Mouse (Mus musculus) small intestine, adult 2 months (tissue): ENCODE results near the gene Nlrc3. TPM values are rescaled to one million over a fixed set of nuclear protein-coding genes. Genes with fewer than 3 reads are reported as not detected.
A peak's percentile ranks its signal among the peaks of the same experiment; 100 is the strongest.

Experiments used
- H3K27ac ChIP-seq: fragments of 200-500 bp; 2 replicates; pipeline ENCODE4 v1.5.1; 2012; ENCODE audit warnings: low read depth, low read length, control low read depth, inconsistent platforms; ENCODE audit not compliant: insufficient read depth
- H3K27me3 ChIP-seq: fragments of 200-500 bp; 2 replicates; pipeline ENCODE4 v1.6.1; 2012; ENCODE audit warnings: mild to moderate bottlenecking, moderate library complexity, low read length, inconsistent platforms; ENCODE audit not compliant: control insufficient read depth, insufficient read depth
- H3K36me3 ChIP-seq: fragments of 200-500 bp; 2 replicates; pipeline ENCODE4 v1.6.1; 2012; ENCODE audit warnings: mild to moderate bottlenecking, low read length, control low read depth, inconsistent platforms; ENCODE audit not compliant: control insufficient read depth, insufficient read depth
- H3K4me1 ChIP-seq: fragments of 200-500 bp; 2 replicates; pipeline ENCODE4 v1.6.1; 2012; ENCODE audit warnings: low read length, inconsistent platforms, mixed read lengths; ENCODE audit not compliant: control insufficient read depth, insufficient read depth, insufficient read length
- H3K4me3 ChIP-seq: fragments of 200-500 bp; 2 replicates; pipeline ENCODE4 v1.5.1; 2012; ENCODE audit warnings: low read depth, mild to moderate bottlenecking, control low read depth, inconsistent platforms, low read length, moderate library complexity
- CTCF ChIP-seq: fragments of 200-500 bp; IDR thresholded peaks from 2 replicates; pipeline ENCODE4 v1.5.1; 2012; ENCODE audit warnings: low read depth, mild to moderate bottlenecking, control low read depth, inconsistent platforms, low read length, moderate library complexity, mixed read lengths; ENCODE audit not compliant: insufficient replicate concordance, insufficient read length; ENCODE audit errors: extremely low read depth
- POLR2A ChIP-seq: fragments of 200-500 bp; IDR thresholded peaks from 2 replicates; pipeline ENCODE4 v1.6.1; 2012; ENCODE audit warnings: low read depth, mild to moderate bottlenecking, control low read depth, inconsistent platforms, low read length, moderate library complexity
- WGBS: fragments of 180-500 bp; shearing (Covaris S2); methylation state at CpG from one replicate; pipeline ENCODE4 v1.1.7; 2018; 5-methylcytosine and 5-hydroxymethylcytosine counted together
- polyA plus RNA-seq: library from polyadenylated mRNA; depleted of rRNA; stranded (reverse); fragments of >200 nt; gene quantifications from 2 replicates; pipeline ENCODE4 v1.2.3, GENCODE M21; 2012

The Nlrc3 gene
- polyA plus RNA-seq, 1 experiment = 9.9 TPM

DNA sequence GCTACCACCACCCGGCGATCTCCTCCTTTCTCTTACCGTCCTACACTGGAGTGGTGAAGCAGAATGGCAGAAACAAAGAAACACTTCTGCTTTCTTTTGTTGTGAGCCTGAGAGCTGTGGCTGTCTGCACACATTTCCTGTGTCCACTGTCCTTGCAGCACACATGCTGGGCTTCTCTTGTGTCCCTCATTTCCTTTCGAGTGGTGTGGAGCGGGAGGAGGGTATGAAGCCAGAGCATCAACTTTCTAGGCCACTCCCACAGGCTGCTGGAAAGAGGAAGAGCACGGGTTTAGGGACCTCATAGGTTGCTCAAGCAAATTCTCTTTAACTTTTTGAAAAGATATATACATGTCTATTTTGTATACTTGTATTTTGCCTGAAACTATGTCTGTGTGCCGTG lies 47.3 kb downstream of the Nlrc3 start:
- TF ChIP-seq CTCF (no peak), POLR2A (no peak)
- Histone ChIP-seq H3K27me3 (no peaks in the 10 kb centered on the region), H3K4me3 (no peak overlapping the region), H3K36me3 (peaks cover 27% of the 10 kb centered on the region), H3K4me1 (no peaks in the 10 kb centered on the region), H3K27ac (no peak overlapping the region)
- WGBS = 78% methylated on average over 7 of the region's 7 CpGs

- Histone ChIP-seq H3K27ac (no peak overlapping the region), H3K27me3 (no peaks in the 10 kb centered on the region), H3K36me3 (peaks cover 27% of the 10 kb centered on the region), H3K4me3 (no peak overlapping the region), H3K4me1 (no peaks in the 10 kb centered on the region)
- WGBS = 22% methylated on average over 1 of the region's 1 CpGs
- TF ChIP-seq CTCF (no peak), POLR2A (no peak)
Observed at GRCm38 (mm10) chr16:3928582-3928981, 47.9 kb downstream of the Nlrc3 start.

DNA sequence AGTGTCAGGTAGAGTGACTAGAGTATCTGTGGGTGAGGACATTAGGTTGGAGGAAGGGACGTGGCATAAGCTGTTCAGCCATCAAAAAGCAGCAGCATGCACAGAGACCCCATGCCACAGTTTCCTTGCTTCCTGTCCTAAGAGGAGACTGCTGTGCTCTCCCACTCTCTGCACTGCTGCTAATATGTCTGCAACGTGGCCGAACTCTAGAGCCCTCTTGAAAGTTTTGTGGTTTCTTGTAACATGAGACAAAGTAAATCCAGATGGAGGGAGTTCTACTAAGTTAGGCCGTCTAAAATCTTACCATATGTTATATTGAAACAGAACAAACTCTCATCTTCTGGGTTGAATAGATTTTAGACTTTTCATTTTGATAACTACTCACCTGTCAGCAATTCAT lies 52.5 kb downstream of the Nlrc3 start:
- H3K27me3 ChIP-seq = no peaks in the 10 kb centered on the region
- 87% methylated on average over 4 of the region's 4 CpGs for WGBS
- no peaks in the 10 kb centered on the region for H3K4me1 ChIP-seq
- H3K27ac ChIP-seq = no peak overlapping the region
- no peak overlapping the region for H3K4me3 ChIP-seq
- peaks cover 45% of the 10 kb centered on the region for H3K36me3 ChIP-seq
- TF ChIP-seq CTCF (no peak), POLR2A (no peak)

DNA sequence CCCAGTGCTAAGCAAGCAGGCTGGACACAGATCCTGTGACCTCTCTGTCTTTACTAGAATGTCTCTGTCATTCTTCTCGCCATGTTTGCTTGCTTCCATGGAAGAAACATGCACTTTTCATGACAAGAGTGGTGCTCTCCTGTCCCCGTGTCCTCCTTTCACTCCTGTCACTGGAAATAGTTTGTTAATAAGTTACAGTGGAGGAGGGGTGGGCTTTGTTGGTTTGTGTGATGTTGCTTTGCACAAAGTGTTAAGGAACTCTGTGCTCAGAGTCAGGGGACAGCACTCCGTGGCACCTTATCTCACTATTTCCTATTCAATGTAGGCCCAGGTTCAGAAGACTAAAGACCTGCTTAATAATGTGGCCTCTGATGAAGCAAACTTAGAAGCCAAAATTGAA lies 52.9 kb downstream of the Nlrc3 start:
- TF ChIP-seq POLR2A (no peak), CTCF (no peak)
- 90% methylated on average over 3 of the region's 3 CpGs for WGBS
- H3K36me3 ChIP-seq = peaks cover 46% of the 10 kb centered on the region

GRCm38 (mm10) chr16:3920756-3921155 lies 55.7 kb downstream of the Nlrc3 start:
- H3K27ac ChIP-seq = no peak overlapping the region
- 92% methylated on average over 2 of the region's 2 CpGs for WGBS
- H3K4me3 ChIP-seq = no peak overlapping the region
- H3K4me1 ChIP-seq = no peaks in the 10 kb centered on the region
- TF ChIP-seq CTCF (no peak), POLR2A (no peak)
- no peaks in the 10 kb centered on the region for H3K27me3 ChIP-seq
- H3K36me3 ChIP-seq = peaks cover 42% of the 10 kb centered on the region

More for the DNA sequence above, 52.9 kb downstream of the Nlrc3 start:
- Histone ChIP-seq H3K27ac (no peak overlapping the region), H3K27me3 (no peaks in the 10 kb centered on the region), H3K4me1 (no peaks in the 10 kb centered on the region), H3K4me3 (no peak overlapping the region)

DNA sequence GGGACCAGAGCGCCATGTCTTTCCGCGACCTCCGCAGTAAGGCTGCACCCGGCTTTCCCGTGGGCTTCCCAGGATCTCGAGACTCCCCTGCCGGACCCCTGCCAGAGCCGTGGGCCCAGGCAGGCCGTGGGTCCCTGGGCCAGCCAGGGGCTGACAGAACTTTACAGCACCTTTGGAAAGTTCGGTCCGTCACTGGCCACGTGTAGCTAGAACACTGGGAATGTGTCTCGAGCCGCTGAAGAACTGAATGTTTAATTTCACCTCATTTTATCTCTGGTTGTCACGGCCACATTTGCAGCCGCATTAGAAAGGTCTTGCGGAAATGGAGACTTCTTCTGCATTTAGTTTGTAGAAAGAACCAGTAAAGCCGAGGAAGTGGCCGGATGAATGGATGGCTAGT lies 67.3 kb downstream of the Nlrc3 start:
- no peak overlapping the region for H3K27ac ChIP-seq

DNA sequence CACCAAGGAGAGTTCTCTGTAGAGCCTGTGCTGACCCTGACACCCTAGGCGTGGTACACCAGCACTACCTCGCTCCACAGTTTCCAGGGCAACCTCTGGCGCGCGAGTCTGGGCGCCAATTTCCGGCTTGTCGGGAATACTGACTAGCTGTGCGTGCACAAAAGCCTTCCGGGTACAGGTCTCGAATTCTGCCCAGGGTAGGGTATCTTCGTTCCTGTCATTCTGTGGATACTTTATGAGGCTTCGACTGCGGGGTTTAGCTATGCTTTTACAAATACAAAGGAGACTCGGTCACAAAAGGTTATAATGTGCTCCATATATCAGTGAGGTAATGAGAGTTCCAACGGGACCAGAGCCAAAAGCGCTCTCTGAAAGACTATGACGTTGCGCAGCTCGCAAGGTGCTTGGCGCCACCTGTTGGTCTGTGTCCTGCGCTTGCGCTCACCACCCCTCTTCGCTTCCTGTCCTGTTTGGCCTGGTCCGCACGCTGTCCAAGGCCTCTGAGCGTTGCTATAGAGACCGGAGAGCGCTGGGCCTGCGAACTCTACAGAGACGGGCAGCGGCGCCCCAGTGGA lies 67.8 kb downstream of the Nlrc3 start, which contains the start of the genes 1700037C18Rik and Cluap1:
TSS of gene 1700037C18Rik (minus strand) at position 153 of the 575 bp plus-strand sequence.
TSS of gene Cluap1 (plus strand) at position 265 of the 575 bp plus-strand sequence.
- H3K36me3 ChIP-seq = peaks cover 25% of the 10 kb centered on the region
- TF ChIP-seq POLR2A (peak; percentile 52; the same call in 1 of the 2 replicates), CTCF (peak; percentile 98)
- H3K27ac ChIP-seq = peak within 1 kb of the TSS; percentile 67
- no peaks in the 10 kb centered on the region for H3K27me3 ChIP-seq
- under 1% methylated on average over 33 of the region's 33 CpGs for WGBS
- H3K4me1 ChIP-seq = no peaks in the 10 kb centered on the region
- H3K4me3 ChIP-seq = peak within 1 kb of the TSS; percentile 71

More for the DNA sequence above, 67.3 kb downstream of the Nlrc3 start:
- no peaks in the 10 kb centered on the region for H3K27me3 ChIP-seq
- 2% methylated on average over 20 of the region's 20 CpGs for WGBS
- peaks cover 24% of the 10 kb centered on the region for H3K36me3 ChIP-seq
- no peaks in the 10 kb centered on the region for H3K4me1 ChIP-seq
- no peak for TF ChIP-seq CTCF
- peak overlapping the region; percentile 71 for H3K4me3 ChIP-seq
